Mouse (Mus musculus) kidney, postnatal 4 days (tissue): ENCODE data around the gene Dlx1.

ENCODE experiments used
- DNase-seq, 2 experiments: peaks; one replicate each; pipeline ENCODE4 v3.0.0; 2021; ENCODE audit warnings: mixed read lengths in 2 of 2

The Dlx1 gene

DNA sequence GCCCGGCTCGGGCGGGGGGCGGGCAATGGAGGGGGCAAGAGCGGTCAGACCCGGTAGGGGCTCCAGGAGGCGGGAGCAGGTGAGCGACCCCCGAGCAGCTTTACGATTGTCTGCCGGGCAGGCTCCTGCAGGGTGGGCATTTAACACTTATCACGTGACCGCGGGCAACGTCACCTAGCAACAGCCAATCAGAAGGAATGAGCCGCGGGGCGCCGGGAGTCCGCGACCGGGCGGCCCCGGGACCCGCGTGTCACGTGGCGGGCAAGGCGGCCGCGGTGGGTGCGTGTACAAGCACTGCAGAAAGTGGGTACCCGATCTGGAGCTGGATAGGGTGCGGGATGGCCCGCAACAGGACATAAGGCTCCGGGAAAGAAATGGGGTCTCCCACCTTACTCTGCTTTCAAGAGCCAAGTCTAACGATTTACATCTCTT, 18.7 kb downstream of the Dlx1 start, which contains the start of gene Dlx2:
Dlx2 (minus strand) TSS at position 115 of the 432 bp plus-strand sequence.
- DNase-seq, result peak; percentile 52 to 61

DNA sequence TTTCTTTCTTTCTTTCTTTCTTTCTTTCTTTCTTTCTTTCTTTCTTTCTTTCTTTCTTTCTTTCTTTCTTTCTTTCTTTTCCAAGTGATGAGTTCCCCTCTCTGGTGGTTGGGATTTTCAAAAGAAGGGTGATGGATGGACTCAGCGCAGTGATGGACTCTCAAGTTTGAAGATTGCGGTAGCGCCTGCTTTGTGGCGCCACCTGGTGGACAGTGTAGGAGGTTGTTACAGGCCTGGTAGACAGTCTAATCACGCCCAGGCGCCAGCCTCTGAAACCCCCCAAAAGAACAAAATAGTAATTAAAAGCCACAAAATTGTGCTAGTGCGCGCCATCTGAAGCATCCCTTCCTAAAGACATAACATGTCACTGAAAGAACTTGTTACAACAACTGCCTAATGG, 19.9 kb downstream of the Dlx1 start:
- DNase-seq, result peak; percentile 89 to 90

DNA sequence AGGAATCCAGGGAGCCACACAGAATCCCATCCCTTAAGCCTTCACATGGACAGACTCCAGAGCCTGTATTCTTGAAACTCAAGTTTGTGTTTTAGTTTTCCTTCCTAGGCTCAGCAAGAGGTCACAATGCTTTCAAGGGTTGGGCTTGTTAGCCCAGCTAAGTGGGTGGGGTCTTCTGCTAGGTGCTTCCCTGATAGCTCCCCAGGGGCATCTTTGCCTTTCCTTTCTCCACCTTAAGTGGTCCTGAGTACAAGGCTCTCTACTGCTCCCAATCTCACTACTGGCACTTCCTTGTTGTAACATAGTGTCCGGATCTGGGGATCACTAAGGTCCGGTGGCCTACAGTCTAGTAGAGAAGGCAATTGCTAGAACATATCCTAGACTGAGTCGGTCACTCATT, 22.4 kb downstream of the Dlx1 start:
- DNase-seq, result no peak

DNA sequence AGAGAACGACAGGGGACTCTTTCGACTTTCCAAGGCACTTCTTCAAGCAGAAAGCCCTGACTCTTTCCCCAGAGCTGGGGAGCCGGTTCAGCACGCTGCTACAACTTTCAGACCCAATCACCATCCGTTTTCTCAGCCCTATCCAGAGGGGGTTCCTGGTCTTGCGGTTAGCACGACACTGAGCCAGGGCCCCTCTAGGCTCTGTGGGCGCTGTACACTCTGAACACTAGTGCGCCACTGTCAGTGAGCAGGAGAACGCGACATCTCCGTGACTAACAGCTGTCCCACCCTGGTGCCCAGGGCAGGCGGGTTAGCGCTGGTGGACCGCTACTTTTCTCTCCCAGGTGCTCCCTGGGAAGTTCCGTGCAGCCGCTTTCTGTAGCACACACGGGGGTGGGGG, 23.8 kb downstream of the Dlx1 start:
- peak in 1 of 2 experiments; percentile 7 for DNase-seq

DNA sequence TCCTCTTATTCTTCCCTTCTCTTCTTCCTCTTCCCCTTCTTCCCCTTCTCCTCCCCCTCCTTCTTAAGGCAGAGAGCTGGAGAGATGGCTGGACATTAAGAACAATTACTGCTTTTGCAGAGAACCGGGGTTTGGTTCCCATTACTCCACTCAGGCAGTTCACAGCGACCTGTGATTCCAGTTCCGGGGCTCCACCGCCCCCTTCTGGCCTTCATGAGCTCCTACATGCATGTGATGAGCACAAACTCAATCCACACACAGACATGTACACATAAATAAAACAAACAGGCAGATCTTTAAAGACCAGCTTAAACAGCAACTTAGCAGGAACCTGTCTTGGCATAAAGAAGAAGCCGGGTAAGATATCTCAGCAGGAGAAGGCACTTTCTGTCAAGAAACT, 28.2 kb downstream of the Dlx1 start:
- DNase-seq, result no peak

DNA sequence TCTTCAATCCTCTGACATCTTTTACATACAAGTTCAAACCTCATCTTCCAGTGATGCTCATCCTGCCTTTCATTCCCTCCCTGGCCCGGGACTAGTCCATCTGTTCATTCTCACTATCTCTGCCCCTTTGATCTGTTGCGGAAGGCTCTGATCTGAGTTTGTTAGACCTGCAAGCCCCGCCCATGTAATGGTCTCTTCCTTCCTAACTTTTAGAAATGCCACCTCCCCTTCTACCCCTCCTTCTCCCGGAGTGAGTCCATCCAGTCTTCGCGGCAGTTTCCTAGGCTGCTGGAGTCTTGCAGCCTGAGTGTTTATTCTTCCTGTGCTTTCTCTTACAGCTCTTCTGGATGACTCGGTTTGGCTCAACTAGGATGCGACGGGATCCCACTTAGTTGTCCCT, 38.6 kb downstream of the Dlx1 start:
- no peak for DNase-seq

DNA sequence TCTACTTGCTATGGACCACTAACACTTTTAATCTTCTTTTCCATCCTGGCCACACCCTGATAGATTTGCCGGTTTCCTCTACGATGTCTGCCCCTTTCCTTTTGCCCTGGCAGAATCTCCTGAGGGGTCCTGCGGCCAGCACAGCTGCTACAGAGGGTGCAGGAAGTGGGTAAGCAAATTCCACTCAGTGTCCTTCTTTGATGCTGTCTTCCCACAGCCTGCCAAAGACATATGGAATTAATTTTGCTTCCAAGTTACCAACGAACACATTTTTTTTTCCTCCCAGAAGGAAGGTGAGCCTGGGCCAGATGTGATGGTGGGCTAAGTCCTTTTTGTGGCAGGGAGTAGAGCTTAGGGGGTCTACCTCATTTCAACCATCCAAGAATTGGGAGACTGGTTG, 45.8 kb downstream of the Dlx1 start:
- no peak for DNase-seq

DNA sequence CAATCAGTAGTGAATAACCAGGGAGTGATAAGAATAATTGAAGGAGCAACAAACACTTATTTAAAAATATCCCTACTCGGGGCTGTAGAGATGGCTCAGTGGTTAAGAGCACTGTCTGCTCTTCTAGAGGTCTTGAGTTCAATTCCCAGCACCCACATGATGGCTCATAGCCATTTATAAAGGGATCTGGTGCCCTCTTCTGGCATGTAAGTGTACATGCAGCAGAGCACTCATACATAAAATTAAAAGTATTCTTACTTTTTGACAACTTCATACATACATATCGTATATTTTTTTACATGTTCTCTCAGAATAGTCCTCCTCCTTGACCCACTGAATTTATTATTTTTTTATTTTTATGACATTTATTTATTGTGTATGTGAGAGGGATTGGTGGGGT, 49.1 kb downstream of the Dlx1 start:
- no peak for DNase-seq

DNA sequence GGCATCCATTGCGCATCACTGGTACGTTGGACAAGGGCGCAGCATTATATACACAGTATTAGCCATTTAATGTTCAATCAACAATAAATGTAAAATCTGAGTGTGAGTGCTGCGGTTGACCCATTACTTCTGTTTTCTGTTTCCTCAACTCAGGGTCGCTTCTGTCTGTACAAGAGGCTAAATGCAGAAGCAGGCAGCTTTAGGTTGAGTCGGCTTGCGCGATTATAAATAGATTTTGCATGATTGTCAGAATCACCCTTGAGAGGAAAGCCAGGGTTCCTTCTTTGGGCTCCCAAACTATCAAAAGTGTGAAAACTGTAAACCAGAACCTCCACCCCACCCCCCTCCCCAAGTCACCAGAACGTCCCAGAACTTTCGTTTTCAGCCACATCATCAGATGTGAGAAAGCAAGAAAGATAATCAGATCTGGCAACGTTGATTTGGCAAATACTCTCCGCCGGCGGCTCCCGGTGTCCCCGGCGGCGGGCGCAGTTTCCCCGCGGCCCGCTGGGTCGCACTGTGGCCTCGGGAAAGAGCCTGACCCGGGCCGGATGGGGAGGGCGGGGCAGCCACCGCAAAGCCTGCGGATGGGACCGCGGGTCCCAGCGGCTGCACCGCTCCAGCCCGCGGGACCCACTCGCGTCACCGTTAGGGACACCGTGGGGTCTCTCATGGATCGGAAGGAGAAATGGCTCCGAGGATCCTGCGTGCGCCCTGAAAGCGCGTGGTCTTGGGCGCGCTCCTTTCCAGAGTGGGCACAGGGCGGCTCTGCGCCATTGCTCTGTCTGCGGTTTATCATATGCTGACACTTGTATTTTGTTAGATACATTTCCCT, 52.9 kb downstream of the Dlx1 start:
- DNase-seq, result peak; percentile 79 to 84

DNA sequence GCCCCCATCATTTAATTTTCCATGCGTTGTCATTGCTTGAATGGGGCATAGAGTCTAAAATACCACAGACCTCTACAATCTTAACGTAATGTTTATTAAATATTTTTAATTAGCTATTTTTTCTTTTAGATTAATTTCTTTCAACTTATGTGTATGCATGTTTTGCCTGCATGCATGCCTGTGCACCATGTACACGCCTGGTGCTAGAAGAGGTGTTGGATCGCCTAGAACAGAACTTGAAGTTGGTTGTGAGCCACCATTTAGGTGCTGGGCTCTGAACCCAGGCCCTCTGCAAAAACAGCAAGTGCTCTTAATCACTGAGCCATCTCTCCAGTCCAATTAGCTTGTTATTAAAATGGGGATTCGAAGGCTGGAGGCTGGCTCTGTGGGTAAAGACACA, 53.6 kb downstream of the Dlx1 start:
- DNase-seq, result no peak
